Comparison of ENCODE assay signal across 20 mouse cellular contexts in genomic region chrX:106085132-106085531, GRCm38 (mm10). TPM values are rescaled to one million over a fixed set of nuclear protein-coding genes. Genes with fewer than 3 reads are reported as not detected.
DNase-seq lines count a peak whose midpoint lies in the region; ATAC-seq and TF ChIP-seq lines count a peak whose summit lies in the region.
"Had no signal": no experiment of that assay in that cellular context is flagged by ENCODE, and none has a peak within 500 bp of the region (broad histone marks: within the 10 kb centered on the region; RNA-seq: fewer than 3 reads in every experiment).

No protein-coding gene starts in this region.

- TF ChIP-seq CTCF in lung, adult 2 months (IDR thresholded peaks at IDR 0.05; ENCODE audit: insufficient read depth, low read length) = no peak
- no peak for TF ChIP-seq CTCF in small intestine, adult 2 months (IDR thresholded peaks at IDR 0.05; ENCODE audit: extremely low read depth, insufficient read length, insufficient replicate concordance, low read depth, low read length)

- H3K27me3 ChIP-seq in kidney, embryonic 16.5 days (ENCODE audit: insufficient read depth, low read length) = no peaks in the 10 kb centered on the region; the same call in 1 of the 2 replicates
- no peaks in the 10 kb centered on the region for H3K27me3 ChIP-seq in small intestine, adult 2 months (ENCODE audit: control insufficient read depth, insufficient read depth, low read length)
- H3K27me3 ChIP-seq: heart, embryonic 13.5 days; hindbrain, embryonic 15.5 days; limb, embryonic 15.5 days; lung, embryonic 15.5 days; midbrain, embryonic 12.5 days had no signal

- peak; percentile 74; the same call in 1 of the 2 replicates for ATAC-seq in kidney, embryonic 16.5 days (ENCODE audit: low FRiP score, low TSS enrichment)
- ATAC-seq: forebrain, postnatal 0 days had no signal

- no peaks in the 10 kb centered on the region for H3K9me3 ChIP-seq in kidney, embryonic 16.5 days (ENCODE audit: low read length)
- H3K9me3 ChIP-seq: heart, embryonic 13.5 days; hindbrain, embryonic 15.5 days; limb, embryonic 15.5 days; lung, embryonic 15.5 days; midbrain, embryonic 12.5 days had no signal

- no peak overlapping the region for H3K4me2 ChIP-seq in kidney, embryonic 16.5 days (replicated peaks; ENCODE audit: low read depth, low read length)
- H3K4me2 ChIP-seq: heart, embryonic 13.5 days; hindbrain, embryonic 15.5 days; limb, embryonic 15.5 days; lung, embryonic 15.5 days; midbrain, embryonic 12.5 days had no signal

- no peak overlapping the region for H3K9ac ChIP-seq in kidney, embryonic 16.5 days (replicated peaks; ENCODE audit: low read length)
- H3K9ac ChIP-seq: forebrain, postnatal 0 days; heart, embryonic 13.5 days; hindbrain, embryonic 15.5 days; limb, embryonic 15.5 days; lung, embryonic 15.5 days; midbrain, embryonic 12.5 days had no signal

- H3K4me3 ChIP-seq in lung, adult 2 months (replicated peaks; ENCODE audit: extremely low read depth, low read depth, low read length) = no peak overlapping the region
- no peak overlapping the region for H3K4me3 ChIP-seq in kidney, embryonic 16.5 days (ENCODE audit: low read length)
- no peak overlapping the region for H3K4me3 ChIP-seq in small intestine, adult 2 months (ENCODE audit: low read depth, low read length)
- H3K4me3 ChIP-seq: erythroblast, embryonic 14.5 days; heart, embryonic 13.5 days; hindbrain, embryonic 15.5 days; layer of hippocampus, adult 2 months; limb, embryonic 15.5 days; lung, embryonic 15.5 days; midbrain, embryonic 12.5 days had no signal

- H3K36me3 ChIP-seq in kidney, embryonic 16.5 days (ENCODE audit: insufficient read depth, low read length) = peaks cover 6% of the 10 kb centered on the region; the same call in 1 of the 2 replicates
- no peaks in the 10 kb centered on the region for H3K36me3 ChIP-seq in small intestine, adult 2 months (ENCODE audit: control insufficient read depth, insufficient read depth, low read length)
- H3K36me3 ChIP-seq: hindbrain, embryonic 15.5 days had no signal

- TF ChIP-seq POLR2A in lung, adult 2 months (IDR thresholded peaks at IDR 0.05; ENCODE audit: borderline replicate concordance, extremely low read depth, low read depth, low read length) = no peak
- TF ChIP-seq POLR2A in small intestine, adult 2 months (IDR thresholded peaks at IDR 0.05; ENCODE audit: low read depth, low read length) = no peak

- WGBS in lung, adult 2 months = 69% methylated on average over 3 of the region's 3 CpGs
- WGBS in kidney, embryonic 16.5 days = 53% methylated on average over 3 of the region's 3 CpGs
- WGBS in small intestine, adult 2 months = 54% methylated on average over 3 of the region's 3 CpGs

- DNase-seq in gastrocnemius, adult 18-20 months (ENCODE audit: low spot score) = peak; percentile 49
- DNase-seq in gastrocnemius, postnatal 4 days (ENCODE audit: low spot score in 2 of 2) = no peak
- DNase-seq in lung, adult 18-20 months = peak; percentile 26 to 42
- no peak for DNase-seq in lung, adult 2 months
- no peak for DNase-seq in retina, embryonic 14.5 days (ENCODE audit: low spot score)
- no peak for DNase-seq in testis, postnatal 14 days (ENCODE audit: low spot score)
- DNase-seq: adrenal gland, postnatal 14 days; cerebellum, postnatal 10 days; forebrain, postnatal 0 days; right cerebral cortex, postnatal 25 days; thymus, postnatal 25 days had no signal

- H3K27ac ChIP-seq in kidney, embryonic 16.5 days (ENCODE audit: low read length) = peak overlapping the region; percentile 76
- H3K27ac ChIP-seq in small intestine, adult 2 months (ENCODE audit: insufficient read depth, low read depth, low read length) = peak overlapping the region; percentile 44; the same call in 1 of the 2 replicates
- H3K27ac ChIP-seq: heart, embryonic 13.5 days; hindbrain, embryonic 15.5 days; layer of hippocampus, adult 2 months; limb, embryonic 15.5 days; lung, embryonic 15.5 days; midbrain, embryonic 12.5 days had no signal

- no peaks in the 10 kb centered on the region; the same call in 1 of the 2 replicates for H3K4me1 ChIP-seq in lung, adult 2 months (ENCODE audit: control insufficient read depth, insufficient read depth, low read length)
- H3K4me1 ChIP-seq in kidney, embryonic 16.5 days (ENCODE audit: insufficient read depth, low read length) = 0 out of 2 replicates have a peak, but pooled peaks cover 7% of the 10 kb centered on the region
- peaks cover 8% of the 10 kb centered on the region; the same call in 1 of the 2 replicates for H3K4me1 ChIP-seq in small intestine, adult 2 months (ENCODE audit: control insufficient read depth, insufficient read depth, insufficient read length, low read length)
- H3K4me1 ChIP-seq: hindbrain, embryonic 15.5 days; limb, embryonic 15.5 days; lung, embryonic 15.5 days; midbrain, embryonic 12.5 days had no signal

RNA-seq across cellular contexts. Expression of gene Tlr13, which starts 57.9 kb away (rescaled TPM):
- under 1 TPM; 0.14 to 0.17 TPM for total RNA-seq in gastrocnemius, adult 18-20 months (2021)
- total RNA-seq in gastrocnemius, postnatal 4 days (2021) = 1 to 10 TPM; 1.8 to 1.9 TPM
- polyA plus RNA-seq in lung, adult 2 months (2012; rRNA removed) = 1.4 and 2.0 TPM in 2 replicates
- polyA plus RNA-seq in kidney, embryonic 16.5 days (2015; fragmentation: Nextera tagmentation; extraction: Ambion mirVana) = 0.40 and 0.44 TPM in 2 replicates
- 0.11 and 0.30 TPM in 2 replicates for polyA plus RNA-seq in small intestine, adult 2 months (2012; rRNA removed)
- polyA plus RNA-seq: erythroblast, embryonic 14.5 days had no signal

RNA-seq across cellular contexts. Expression of gene Atp7a, which starts 58.1 kb away (rescaled TPM):
- total RNA-seq in gastrocnemius, adult 18-20 months (2021) = 1 to 10 TPM; 7.2 to 7.5 TPM
- total RNA-seq in gastrocnemius, postnatal 4 days (2021) = 10 to 100 TPM; 24.9 to 25.9 TPM
- polyA plus RNA-seq in lung, adult 2 months (2012; rRNA removed) = 5.4 and 7.9 TPM in 2 replicates
- polyA plus RNA-seq in kidney, embryonic 16.5 days (2015; fragmentation: Nextera tagmentation; extraction: Ambion mirVana) = 29.0 and 29.4 TPM in 2 replicates
- polyA plus RNA-seq in small intestine, adult 2 months (2012; rRNA removed) = 0.67 and 1.0 TPM in 2 replicates

Comparison
In these comparisons a context has a peak if more than half of its experiments do, and no peak if none do; other contexts are left out.
1. DNase-seq: peak in gastrocnemius, adult 18-20 months (single experiment) and lung, adult 18-20 months (2 of 2); none in gastrocnemius, postnatal 4 days (0 of 2), lung, adult 2 months (single experiment), retina, embryonic 14.5 days (single experiment) and testis, postnatal 14 days (single experiment).